Mouse (Mus musculus) G1E (cell line): Measurements from ENCODE around the gene Alg6.

Experiments
- CTCF ChIP-seq: IDR thresholded peaks from 2 replicates; pipeline ENCODE4 v1.5.1; 2012; ENCODE audit warnings: low read depth, low read length, inconsistent platforms, mixed read lengths
- TAL1 ChIP-seq: conservative IDR thresholded peaks from 2 replicates; pipeline ENCODE4 v1.6.1; 2012; ENCODE audit warnings: low read depth, low read length, inconsistent platforms, mixed read lengths

DNA sequence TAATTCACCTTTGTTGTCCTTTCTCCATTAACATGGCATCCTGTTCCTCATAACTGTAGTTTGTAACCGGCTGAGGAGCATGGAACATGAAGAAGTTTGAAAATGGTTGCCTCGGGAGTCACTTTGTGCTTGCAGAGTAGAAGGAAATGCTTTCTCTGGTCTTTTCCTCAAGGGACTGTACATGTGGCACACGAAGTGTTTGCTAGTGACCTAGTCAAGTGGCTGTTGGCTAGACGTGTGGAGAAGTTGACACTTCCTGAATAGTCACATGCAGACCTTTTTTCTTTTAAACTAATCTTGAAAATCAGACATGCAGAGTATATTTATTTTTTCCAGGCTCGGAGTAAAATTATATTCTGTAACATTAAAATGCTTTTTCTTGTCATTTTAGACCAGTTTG, 37.0 kb downstream of the Alg6 start:
- TF ChIP-seq CTCF (no peak), TAL1 (no peak)
